Mouse (Mus musculus): Measurements from ENCODE around the gene Rer1.

GRCm38 (mm10) chr4:155121915-155122443 is 35.8 kb upstream of the Rer1 start:
- no peak for TF ChIP-seq POLR2A (IDR thresholded peaks at IDR 0.05; ENCODE audit: insufficient read depth, low read length)
- no peak for TF ChIP-seq CTCF (IDR thresholded peaks at IDR 0.05; ENCODE audit: low read depth, low read length)
